Mouse (Mus musculus): ENCODE measurements around the gene Phf11b. TPM values are rescaled to one million over a fixed set of nuclear protein-coding genes. Genes with fewer than 3 reads are reported as not detected.

The Phf11b gene
- polyA plus RNA-seq (2012; rRNA removed), result 0.50 and 0.65 TPM in 2 replicates

GRCm38 (mm10) chr14:59341189-59341588 lies at the start of gene Phf11b:
TSS of gene Phf11b (minus strand) at chr14:59341351.

GRCm38 (mm10) chr14:59365244-59365644 lies 24.1 kb upstream of the Phf11b start, which contains the start of gene Phf11d:
TSS of gene Phf11d (minus strand) at chr14:59365470.

GRCm38 (mm10) chr14:59297391-59297790 lies 43.8 kb downstream of the Phf11b start, which contains the start of gene Phf11a:
TSS of gene Phf11a (minus strand) at chr14:59297522.

Other genes starting within 250 kb of the Phf11b start
- gene 1700129C05Rik, start 198.5 kb downstream of the Phf11b start, polyA plus RNA-seq (2012; rRNA removed), result not detected in 2 replicates
- not detected in 2 replicates for gene Gm5142, start 162.6 kb downstream of the Phf11b start, polyA plus RNA-seq (2012; rRNA removed)
- gene Rcbtb1, start 140.1 kb downstream of the Phf11b start, polyA plus RNA-seq (2012; rRNA removed), result 10.1 and 12.0 TPM in 2 replicates
- gene Gm6904, start 81.1 kb downstream of the Phf11b start, polyA plus RNA-seq (2012; rRNA removed), result 0.07 TPM in 1 of 2 replicates, not detected in the other
- gene Phf11a, start 43.8 kb downstream of the Phf11b start, polyA plus RNA-seq (2012; rRNA removed), result 0.14 and 0.15 TPM in 2 replicates
- 0.81 and 1.2 TPM in 2 replicates for gene Phf11d, start 24.1 kb upstream of the Phf11b start, polyA plus RNA-seq (2012; rRNA removed)
- gene Phf11c, start 54.0 kb upstream of the Phf11b start, polyA plus RNA-seq (2012; rRNA removed), result 0.90 and 1.0 TPM in 2 replicates
- 5.3 and 7.0 TPM in 2 replicates for gene Setdb2, start 99.5 kb upstream of the Phf11b start, polyA plus RNA-seq (2012; rRNA removed)
- 7.8 and 9.9 TPM in 2 replicates for gene Cab39l, start 99.6 kb upstream of the Phf11b start, polyA plus RNA-seq (2012; rRNA removed)